Mouse (Mus musculus) right cerebral cortex, postnatal 10 days (tissue): ENCODE data around the gene Crtam.

ENCODE experiments used
- DNase-seq, 2 experiments: peaks; one replicate each; pipeline ENCODE4 v3.0.0; 2021; ENCODE audit warnings: low spot score in 2 of 2

The Crtam gene

GRCm38 (mm10) chr9:41007785-41008184 is 3.4 kb upstream of the Crtam start:
- DNase-seq = no peak

- DNase-seq = no peak
Observed at GRCm38 (mm10) chr9:40997116-40997779, 7.2 kb downstream of the Crtam start.

GRCm38 (mm10) chr9:40994075-40994474 is 10.4 kb downstream of the Crtam start:
- no peak for DNase-seq

- DNase-seq = no peak
Observed at GRCm38 (mm10) chr9:40991511-40991910, 12.9 kb downstream of the Crtam start.

GRCm38 (mm10) chr9:40989940-40990588 is 14.4 kb downstream of the Crtam start:
- DNase-seq = peak; percentile 65 to 81

- no peak for DNase-seq
Observed at GRCm38 (mm10) chr9:40984313-40984712, 20.1 kb downstream of the Crtam start.

GRCm38 (mm10) chr9:40983758-40984157 is 20.7 kb downstream of the Crtam start:
- DNase-seq = no peak

- peak in 1 of 2 experiments; percentile 61 for DNase-seq
Observed at GRCm38 (mm10) chr9:40982480-40982879, 21.9 kb downstream of the Crtam start.

GRCm38 (mm10) chr9:40974042-40974801 is 30.2 kb downstream of the Crtam start:
- no peak for DNase-seq

GRCm38 (mm10) chr9:40964418-40964714 is 40.1 kb downstream of the Crtam start:
- no peak for DNase-seq

- DNase-seq = peak in 1 of 2 experiments; percentile 47
Observed at GRCm38 (mm10) chr9:40963586-40964417, 40.6 kb downstream of the Crtam start, which contains the start of gene Jhy. Gene Jhy (minus strand): TSS chr9:40964118.

GRCm38 (mm10) chr9:40961401-40961800 is 43.0 kb downstream of the Crtam start:
- DNase-seq = no peak

GRCm38 (mm10) chr9:40949039-40949615 is 55.3 kb downstream of the Crtam start:
- no peak for DNase-seq

GRCm38 (mm10) chr9:40948473-40948872 is 56.0 kb downstream of the Crtam start:
- DNase-seq = no peak

- DNase-seq = no peak
Observed at GRCm38 (mm10) chr9:40947131-40947530, 57.3 kb downstream of the Crtam start.

- no peak for DNase-seq
Observed at GRCm38 (mm10) chr9:40937425-40937824, 67.0 kb downstream of the Crtam start.

- no peak for DNase-seq
Observed at GRCm38 (mm10) chr9:40933323-40933722, 71.1 kb downstream of the Crtam start.

GRCm38 (mm10) chr9:40927351-40927980 is 77.0 kb downstream of the Crtam start:
- DNase-seq = no peak
